Mouse (Mus musculus): ENCODE data around the gene Fdxacb1. TPM values are rescaled to one million over a fixed set of nuclear protein-coding genes. Genes with fewer than 3 reads are reported as not detected.
A peak's percentile ranks its signal among the peaks of the same experiment; 100 is the strongest.

Fdxacb1 gene
- polyA plus RNA-seq, 1 experiment from 2014 or later, result 7.9 TPM

DNA sequence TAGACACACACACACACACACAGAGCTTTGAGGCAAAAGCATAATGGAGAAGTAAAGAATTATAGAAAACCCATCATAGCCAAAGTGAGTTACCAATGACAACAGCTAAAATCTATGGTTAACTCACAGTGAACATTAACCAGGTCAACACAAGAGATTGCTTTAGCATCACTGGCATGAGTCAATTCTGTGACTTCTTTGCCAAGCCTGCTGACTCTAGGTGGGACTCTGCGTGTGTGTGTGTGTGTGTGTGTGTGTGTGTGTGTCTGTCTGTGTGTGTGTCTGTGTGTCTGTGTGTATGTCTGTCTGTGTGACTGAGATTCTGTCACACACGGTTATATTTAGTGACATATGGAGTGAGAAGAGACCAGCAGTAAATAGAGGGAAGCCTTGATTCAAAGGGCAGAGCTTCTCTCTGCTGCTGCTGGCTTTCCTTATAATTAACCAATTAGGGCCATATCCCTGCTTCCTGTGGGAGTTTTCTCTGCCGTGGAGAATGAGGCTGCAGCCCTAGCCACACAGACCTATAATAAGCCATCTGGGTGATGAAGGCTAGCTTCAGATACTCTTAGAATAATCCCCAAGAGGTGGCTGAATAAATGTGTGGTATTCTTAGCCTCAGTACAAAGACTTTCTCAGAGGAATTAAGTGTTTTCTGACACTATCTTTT is 43.2 kb upstream of the Fdxacb1 start:
- Histone ChIP-seq H3K9me3 (replicated peaks; ENCODE audit: low read length) (no peaks in the 10 kb centered on the region), H3K36me3 (ENCODE audit: insufficient read depth, low read length) (no peaks in the 10 kb centered on the region), H3K27ac (no peak overlapping the region), H3K4me1 (replicated peaks; ENCODE audit: insufficient read depth, low read length) (0 out of 2 replicates have a peak, but pooled peaks cover 11% of the 10 kb centered on the region), H3K4me3 (replicated peaks; ENCODE audit: low read depth, low read length) (no peak overlapping the region), H3K9ac (ENCODE audit: low read depth, low read length) (no peak overlapping the region), H3K27me3 (ENCODE audit: insufficient read depth, low read length) (no peaks in the 10 kb centered on the region), H3K4me2 (ENCODE audit: low read length) (no peak overlapping the region)
- WGBS, result 40% methylated on average over 3 of the region's 3 CpGs
- TF ChIP-seq CTCF (IDR thresholded peaks at IDR 0.05; ENCODE audit: low read depth), result no peak
- no peak for ATAC-seq (replicated peaks; ENCODE audit: low FRiP score, low read depth)
- DNase-seq (ENCODE audit: low spot score), result no peak

- H3K36me3 ChIP-seq (ENCODE audit: insufficient read depth, low read length), result no peaks in the 10 kb centered on the region
- H3K27me3 ChIP-seq (ENCODE audit: insufficient read depth, low read length), result no peaks in the 10 kb centered on the region
- no peaks in the 10 kb centered on the region for H3K9me3 ChIP-seq (replicated peaks; ENCODE audit: low read length)
- no peak for TF ChIP-seq CTCF (IDR thresholded peaks at IDR 0.05; ENCODE audit: low read depth)
- 52% methylated on average over 8 of the region's 8 CpGs for WGBS
- H3K9ac ChIP-seq (ENCODE audit: low read depth, low read length), result no peak overlapping the region
- DNase-seq (ENCODE audit: low spot score) (no peak), ATAC-seq (replicated peaks; ENCODE audit: low FRiP score, low read depth) (no peak)
- no peak overlapping the region for H3K4me3 ChIP-seq (replicated peaks; ENCODE audit: low read depth, low read length)
- no peak overlapping the region for H3K27ac ChIP-seq
- H3K4me1 ChIP-seq (replicated peaks; ENCODE audit: insufficient read depth, low read length), result 0 out of 2 replicates have a peak, but pooled peaks cover 11% of the 10 kb centered on the region
- H3K4me2 ChIP-seq (ENCODE audit: low read length), result no peak overlapping the region
Measured at GRCm38 (mm10) chr9:50725921-50726590, 42.0 kb upstream of the Fdxacb1 start.

- no peak for TF ChIP-seq CTCF (IDR thresholded peaks at IDR 0.05; ENCODE audit: low read depth)
- Histone ChIP-seq H3K9me3 (replicated peaks; ENCODE audit: low read length) (no peaks in the 10 kb centered on the region), H3K27me3 (ENCODE audit: insufficient read depth, low read length) (no peaks in the 10 kb centered on the region), H3K4me2 (ENCODE audit: low read length) (peak overlapping the region; percentile 83), H3K4me3 (replicated peaks; ENCODE audit: low read depth, low read length) (peak overlapping the region; percentile 51), H3K36me3 (ENCODE audit: insufficient read depth, low read length) (no peaks in the 10 kb centered on the region), H3K27ac (no peak overlapping the region), H3K4me1 (replicated peaks; ENCODE audit: insufficient read depth, low read length) (0 out of 2 replicates have a peak, but pooled peaks cover 11% of the 10 kb centered on the region), H3K9ac (ENCODE audit: low read depth, low read length) (peak overlapping the region; percentile 52)
- DNase-seq (ENCODE audit: low spot score), result no peak
- 3% methylated on average over 30 of the region's 30 CpGs for WGBS
- no peak for ATAC-seq (replicated peaks; ENCODE audit: low FRiP score, low read depth)
Measured at GRCm38 (mm10) chr9:50727171-50727924, 40.7 kb upstream of the Fdxacb1 start.

GRCm38 (mm10) chr9:50727925-50728651 is 39.9 kb upstream of the Fdxacb1 start:
- TF ChIP-seq CTCF (IDR thresholded peaks at IDR 0.05; ENCODE audit: low read depth), result 0 out of 2 replicates have a peak, but pooled peaks have one; percentile 6
- Histone ChIP-seq H3K27ac (no peak overlapping the region), H3K4me1 (replicated peaks; ENCODE audit: insufficient read depth, low read length) (0 out of 2 replicates have a peak, but pooled peaks cover 11% of the 10 kb centered on the region), H3K9me3 (replicated peaks; ENCODE audit: low read length) (no peaks in the 10 kb centered on the region), H3K27me3 (ENCODE audit: insufficient read depth, low read length) (no peaks in the 10 kb centered on the region), H3K4me2 (ENCODE audit: low read length) (peak overlapping the region; percentile 83), H3K9ac (ENCODE audit: low read depth, low read length) (peak overlapping the region; percentile 52), H3K4me3 (replicated peaks; ENCODE audit: low read depth, low read length) (peak overlapping the region; percentile 51), H3K36me3 (ENCODE audit: insufficient read depth, low read length) (no peaks in the 10 kb centered on the region)
- DNase-seq (ENCODE audit: low spot score), result peak; percentile 86
- under 1% methylated on average over 45 of the region's 45 CpGs for WGBS
- ATAC-seq (replicated peaks; ENCODE audit: low FRiP score, low read depth), result peak; percentile 88

DNA sequence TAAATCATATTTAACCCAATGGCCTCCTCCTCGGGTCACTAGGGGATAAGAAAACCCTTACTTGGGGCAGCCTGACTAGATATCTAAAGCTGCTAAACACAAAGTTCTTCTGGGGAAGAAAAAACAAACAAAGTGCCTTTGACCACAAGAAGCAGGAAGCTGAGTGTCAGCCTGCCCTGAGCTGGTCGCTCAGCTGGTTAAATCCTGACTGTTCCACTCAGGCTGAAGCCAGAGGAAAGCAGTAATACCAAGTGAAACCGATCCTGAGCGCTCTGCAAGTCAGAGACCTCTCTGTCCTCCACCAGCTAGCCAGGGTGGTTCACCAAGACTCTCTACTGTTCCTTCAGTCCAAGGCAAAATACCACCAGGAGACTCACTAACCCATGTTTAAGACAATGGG is 38.4 kb upstream of the Fdxacb1 start:
- no peaks in the 10 kb centered on the region for H3K36me3 ChIP-seq (ENCODE audit: insufficient read depth, low read length)
- ATAC-seq (replicated peaks; ENCODE audit: low FRiP score, low read depth), result no peak
- no peak overlapping the region for H3K9ac ChIP-seq (ENCODE audit: low read depth, low read length)
- no peaks in the 10 kb centered on the region for H3K9me3 ChIP-seq (replicated peaks; ENCODE audit: low read length)
- DNase-seq (ENCODE audit: low spot score), result peak; percentile 14
- H3K4me2 ChIP-seq (ENCODE audit: low read length), result no peak overlapping the region
- 0 out of 2 replicates have a peak, but pooled peaks cover 11% of the 10 kb centered on the region for H3K4me1 ChIP-seq (replicated peaks; ENCODE audit: insufficient read depth, low read length)
- H3K27me3 ChIP-seq (ENCODE audit: insufficient read depth, low read length), result no peaks in the 10 kb centered on the region
- no peak overlapping the region for H3K4me3 ChIP-seq (replicated peaks; ENCODE audit: low read depth, low read length)
- peak overlapping the region; percentile 19; the same call in 1 of the 2 replicates for H3K27ac ChIP-seq
- WGBS, result 31% methylated on average over 4 of the region's 4 CpGs
- no peak for TF ChIP-seq CTCF (IDR thresholded peaks at IDR 0.05; ENCODE audit: low read depth)
